Mouse (Mus musculus) gastrocnemius, adult 18-20 months (tissue): ENCODE results near the gene Fus. TPM values are rescaled to one million over a fixed set of nuclear protein-coding genes. Genes with fewer than 3 reads are reported as not detected.
A peak's percentile ranks its signal among the peaks of the same experiment; 100 is the strongest.

ENCODE experiments used
- DNase-seq: peaks from one replicate; pipeline ENCODE4 v3.0.0; 2021; ENCODE audit warnings: low spot score
- long read RNA-seq, 2 experiments: library from polyadenylated mRNA; stranded (forward); transcript quantifications; one replicate each; pipeline ENCODE4 v2.0.0; 2021
- total RNA-seq, 2 experiments: library from RNA; stranded (reverse); gene quantifications; 2 replicates each; pipeline ENCODE4 v1.2.3; 2021

The Fus gene
- total RNA-seq: 10 to 100 TPM; 83.3 to 92.1 TPM
- long read RNA-seq, experiment 1, full-length matches to known transcripts: 3 of 18 reads
- long read RNA-seq, experiment 1, partial matches to known transcripts: 15 of 18 reads
- long read RNA-seq, experiment 1, other reads (novel, unspliced or antisense): 0 of 18 reads
- long read RNA-seq, experiment 2, full-length matches to known transcripts: 5 of 28 reads
- long read RNA-seq, experiment 2, partial matches to known transcripts: 23 of 28 reads
- long read RNA-seq, experiment 2, other reads (novel, unspliced or antisense): 0 of 28 reads

- peak; percentile 95 for DNase-seq
Observed at GRCm38 (mm10) chr7:127967004-127967921, at the start of gene Fus. Gene Fus (plus strand): TSS chr7:127967457.

GRCm38 (mm10) chr7:127918203-127918602 is 49.1 kb upstream of the Fus start:
- DNase-seq: no peak

- DNase-seq: no peak
Observed at GRCm38 (mm10) chr7:127919290-127919689, 48.0 kb upstream of the Fus start.

- no peak for DNase-seq
Observed at GRCm38 (mm10) chr7:127921516-127921915, 45.7 kb upstream of the Fus start.

GRCm38 (mm10) chr7:127922451-127923275 is 44.6 kb upstream of the Fus start:
- no peak for DNase-seq

GRCm38 (mm10) chr7:127923714-127924113 is 43.5 kb upstream of the Fus start:
- DNase-seq: no peak

GRCm38 (mm10) chr7:127925252-127925651 is 42.0 kb upstream of the Fus start:
- DNase-seq: no peak

- DNase-seq: no peak
Observed at GRCm38 (mm10) chr7:127926066-127926465, 41.2 kb upstream of the Fus start.

- no peak for DNase-seq
Observed at GRCm38 (mm10) chr7:127926846-127927245, 40.4 kb upstream of the Fus start.

- no peak for DNase-seq
Observed at GRCm38 (mm10) chr7:127927726-127928125, 39.5 kb upstream of the Fus start.

GRCm38 (mm10) chr7:127928596-127928995 is 38.7 kb upstream of the Fus start:
- DNase-seq: no peak

GRCm38 (mm10) chr7:127929923-127930322 is 37.3 kb upstream of the Fus start, which contains the start of gene Prss8:
Gene Prss8 (minus strand): TSS chr7:127930104.
- no peak for DNase-seq

- no peak for DNase-seq
Observed at GRCm38 (mm10) chr7:127930636-127931035, 36.6 kb upstream of the Fus start.

- no peak for DNase-seq
Observed at GRCm38 (mm10) chr7:127931351-127932135, 35.7 kb upstream of the Fus start.

- DNase-seq: no peak
Observed at GRCm38 (mm10) chr7:127932273-127933031, 34.8 kb upstream of the Fus start.

- DNase-seq: no peak
Observed at GRCm38 (mm10) chr7:127934075-127934474, 33.2 kb upstream of the Fus start.

GRCm38 (mm10) chr7:127935028-127935722 is 32.1 kb upstream of the Fus start:
- peak; percentile 97 for DNase-seq

GRCm38 (mm10) chr7:127935748-127936159 is 31.5 kb upstream of the Fus start:
- DNase-seq: no peak

GRCm38 (mm10) chr7:127936216-127936884 is 30.9 kb upstream of the Fus start:
- no peak for DNase-seq
